Mouse (Mus musculus): ENCODE measurements at regions not wholly inside any gene's neighbourhood (a gene's known extent, or its start where the extent isn't known, plus 50 kb on each side); places are given as distances from the start of the nearest gene placed in this dataset.

- no peaks in the 10 kb centered on the region for H3K9me3 ChIP-seq (ENCODE audit: control insufficient read depth, low read length)
- H3K4me3 ChIP-seq (ENCODE audit: low read depth, low read length) = no peak overlapping the region
- no peaks in the 10 kb centered on the region for H3K36me3 ChIP-seq (ENCODE audit: control insufficient read depth, insufficient read depth, low read length)
- no peak overlapping the region for H3K27ac ChIP-seq (ENCODE audit: low read depth, low read length)
- no peak overlapping the region for H3K9ac ChIP-seq (ENCODE audit: low read depth, low read length)
- DNase-seq (ENCODE audit: low spot score) (peak; percentile 51), ATAC-seq (ENCODE audit: low FRiP score) (peak; percentile 57; the same call in 1 of the 2 replicates)
- WGBS = 21% methylated on average over 6 of the region's 6 CpGs
- H3K27me3 ChIP-seq (ENCODE audit: control insufficient read depth, insufficient read depth, low read length) = no peaks in the 10 kb centered on the region
- no peak overlapping the region for H3K4me2 ChIP-seq (replicated peaks; ENCODE audit: low read depth, low read length)
- no peaks in the 10 kb centered on the region for H3K4me1 ChIP-seq (replicated peaks; ENCODE audit: control insufficient read depth, insufficient read depth, low read length)
These were observed 264.1 kb downstream of the Rnf152 start for GRCm38 (mm10) chr1:105092309-105092904.

GRCm38 (mm10) chr1:105088765-105089520, 267.6 kb downstream of the Rnf152 start:
- H3K4me2 ChIP-seq (replicated peaks; ENCODE audit: low read depth, low read length) = no peak overlapping the region
- H3K36me3 ChIP-seq (ENCODE audit: control insufficient read depth, insufficient read depth, low read length) = no peaks in the 10 kb centered on the region
- no peak overlapping the region for H3K4me3 ChIP-seq (ENCODE audit: low read depth, low read length)
- H3K9me3 ChIP-seq (ENCODE audit: control insufficient read depth, low read length) = no peaks in the 10 kb centered on the region
- H3K27me3 ChIP-seq (ENCODE audit: control insufficient read depth, insufficient read depth, low read length) = no peaks in the 10 kb centered on the region
- DNase-seq (ENCODE audit: low spot score) (no peak), ATAC-seq (ENCODE audit: low FRiP score) (no peak)
- WGBS = 86% methylated on average over 7 of the region's 7 CpGs
- H3K9ac ChIP-seq (ENCODE audit: low read depth, low read length) = no peak overlapping the region
- no peak overlapping the region for H3K27ac ChIP-seq (ENCODE audit: low read depth, low read length)
- H3K4me1 ChIP-seq (replicated peaks; ENCODE audit: control insufficient read depth, insufficient read depth, low read length) = no peaks in the 10 kb centered on the region

GRCm38 (mm10) chr1:105087623-105088022, 268.9 kb downstream of the Rnf152 start:
- Histone ChIP-seq H3K9me3 (ENCODE audit: control insufficient read depth, low read length) (no peaks in the 10 kb centered on the region), H3K9ac (ENCODE audit: low read depth, low read length) (no peak overlapping the region), H3K27me3 (ENCODE audit: control insufficient read depth, insufficient read depth, low read length) (no peaks in the 10 kb centered on the region), H3K4me2 (replicated peaks; ENCODE audit: low read depth, low read length) (no peak overlapping the region), H3K27ac (ENCODE audit: low read depth, low read length) (no peak overlapping the region), H3K36me3 (ENCODE audit: control insufficient read depth, insufficient read depth, low read length) (no peaks in the 10 kb centered on the region), H3K4me3 (ENCODE audit: low read depth, low read length) (no peak overlapping the region), H3K4me1 (replicated peaks; ENCODE audit: control insufficient read depth, insufficient read depth, low read length) (no peaks in the 10 kb centered on the region)
- ATAC-seq (ENCODE audit: low FRiP score) (no peak), DNase-seq (ENCODE audit: low spot score) (no peak)
- WGBS = 76% methylated on average over 1 of the region's 1 CpGs

- no peak for DNase-seq (ENCODE audit: low spot score)
- Histone ChIP-seq H3K4me1 (replicated peaks; ENCODE audit: control insufficient read depth, insufficient read depth, low read length) (no peaks in the 10 kb centered on the region), H3K4me3 (ENCODE audit: low read depth, low read length) (no peak overlapping the region), H3K27ac (ENCODE audit: low read depth, low read length) (no peak overlapping the region), H3K27me3 (ENCODE audit: control insufficient read depth, insufficient read depth, low read length) (no peaks in the 10 kb centered on the region), H3K9ac (ENCODE audit: low read depth, low read length) (no peak overlapping the region), H3K4me2 (replicated peaks; ENCODE audit: low read depth, low read length) (no peak overlapping the region), H3K9me3 (ENCODE audit: control insufficient read depth, low read length) (no peaks in the 10 kb centered on the region), H3K36me3 (ENCODE audit: control insufficient read depth, insufficient read depth, low read length) (no peaks in the 10 kb centered on the region)
- 82% methylated on average over 3 of the region's 3 CpGs for WGBS
- ATAC-seq (ENCODE audit: low FRiP score) = no peak
These were observed 272.0 kb downstream of the Rnf152 start for GRCm38 (mm10) chr1:105084556-105084955.

- H3K9ac ChIP-seq (ENCODE audit: low read depth, low read length) = no peak overlapping the region
- peak; percentile 10 for DNase-seq (ENCODE audit: low spot score)
- no peaks in the 10 kb centered on the region for H3K4me1 ChIP-seq (replicated peaks; ENCODE audit: control insufficient read depth, insufficient read depth, low read length)
- H3K4me3 ChIP-seq (ENCODE audit: low read depth, low read length) = no peak overlapping the region
- H3K27me3 ChIP-seq (ENCODE audit: control insufficient read depth, insufficient read depth, low read length) = no peaks in the 10 kb centered on the region
- H3K4me2 ChIP-seq (replicated peaks; ENCODE audit: low read depth, low read length) = no peak overlapping the region
- no peak overlapping the region for H3K27ac ChIP-seq (ENCODE audit: low read depth, low read length)
- H3K9me3 ChIP-seq (ENCODE audit: control insufficient read depth, low read length) = no peaks in the 10 kb centered on the region
- WGBS = 64% methylated on average over 6 of the region's 6 CpGs
- no peak for ATAC-seq (ENCODE audit: low FRiP score)
- H3K36me3 ChIP-seq (ENCODE audit: control insufficient read depth, insufficient read depth, low read length) = no peaks in the 10 kb centered on the region
These were observed 272.9 kb downstream of the Rnf152 start for GRCm38 (mm10) chr1:105083551-105084103.

GRCm38 (mm10) chr1:105082823-105083550, 273.5 kb downstream of the Rnf152 start:
- H3K4me2 ChIP-seq (replicated peaks; ENCODE audit: low read depth, low read length) = no peak overlapping the region
- H3K36me3 ChIP-seq (ENCODE audit: control insufficient read depth, insufficient read depth, low read length) = no peaks in the 10 kb centered on the region
- DNase-seq (ENCODE audit: low spot score) (no peak), ATAC-seq (ENCODE audit: low FRiP score) (no peak)
- H3K9ac ChIP-seq (ENCODE audit: low read depth, low read length) = no peak overlapping the region
- H3K4me3 ChIP-seq (ENCODE audit: low read depth, low read length) = no peak overlapping the region
- H3K4me1 ChIP-seq (replicated peaks; ENCODE audit: control insufficient read depth, insufficient read depth, low read length) = no peaks in the 10 kb centered on the region
- WGBS = 77% methylated on average over 2 of the region's 2 CpGs
- H3K9me3 ChIP-seq (ENCODE audit: control insufficient read depth, low read length) = no peaks in the 10 kb centered on the region
- no peak overlapping the region for H3K27ac ChIP-seq (ENCODE audit: low read depth, low read length)
- H3K27me3 ChIP-seq (ENCODE audit: control insufficient read depth, insufficient read depth, low read length) = no peaks in the 10 kb centered on the region

- no peak for ATAC-seq (ENCODE audit: low FRiP score)
- H3K9ac ChIP-seq (ENCODE audit: low read depth, low read length) = no peak overlapping the region
- H3K4me2 ChIP-seq (replicated peaks; ENCODE audit: low read depth, low read length) = no peak overlapping the region
- no peaks in the 10 kb centered on the region for H3K9me3 ChIP-seq (ENCODE audit: control insufficient read depth, low read length)
- no peak for DNase-seq (ENCODE audit: low spot score)
- H3K4me3 ChIP-seq (ENCODE audit: low read depth, low read length) = no peak overlapping the region
- no peaks in the 10 kb centered on the region for H3K27me3 ChIP-seq (ENCODE audit: control insufficient read depth, insufficient read depth, low read length)
- H3K27ac ChIP-seq (ENCODE audit: low read depth, low read length) = no peak overlapping the region
- H3K36me3 ChIP-seq (ENCODE audit: control insufficient read depth, insufficient read depth, low read length) = no peaks in the 10 kb centered on the region
- 81% methylated on average over 2 of the region's 2 CpGs for WGBS
- no peaks in the 10 kb centered on the region for H3K4me1 ChIP-seq (replicated peaks; ENCODE audit: control insufficient read depth, insufficient read depth, low read length)
These were observed 274.6 kb downstream of the Rnf152 start for GRCm38 (mm10) chr1:105081942-105082341.

DNA sequence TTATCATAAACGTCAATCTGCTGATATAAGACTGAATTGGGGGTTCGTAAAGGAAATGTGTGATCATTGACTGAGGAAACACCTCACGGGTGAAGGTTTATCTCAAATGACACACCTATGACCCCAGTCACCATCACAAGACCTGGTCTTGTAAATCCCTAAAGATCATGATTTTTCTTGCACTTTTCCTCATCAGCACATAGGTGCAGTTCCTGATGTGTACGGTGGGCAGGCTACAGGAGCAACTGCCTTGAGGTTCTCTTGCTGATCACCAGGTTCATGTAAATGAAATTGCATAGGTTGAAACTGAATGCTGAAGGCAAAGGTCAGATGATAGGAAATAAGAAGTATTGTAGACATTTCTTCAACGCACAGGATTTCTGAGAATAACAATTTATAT, 277.1 kb downstream of the Rnf152 start:
- DNase-seq (ENCODE audit: low spot score) = no peak
- no peak overlapping the region for H3K27ac ChIP-seq (ENCODE audit: low read depth, low read length)
- no peaks in the 10 kb centered on the region for H3K4me1 ChIP-seq (replicated peaks; ENCODE audit: control insufficient read depth, insufficient read depth, low read length)
- no peak overlapping the region for H3K4me2 ChIP-seq (replicated peaks; ENCODE audit: low read depth, low read length)
- no peaks in the 10 kb centered on the region for H3K9me3 ChIP-seq (ENCODE audit: control insufficient read depth, low read length)
- H3K4me3 ChIP-seq (ENCODE audit: low read depth, low read length) = no peak overlapping the region
- no peaks in the 10 kb centered on the region for H3K27me3 ChIP-seq (ENCODE audit: control insufficient read depth, insufficient read depth, low read length)
- no peaks in the 10 kb centered on the region for H3K36me3 ChIP-seq (ENCODE audit: control insufficient read depth, insufficient read depth, low read length)
- WGBS = 86% methylated on average over 5 of the region's 5 CpGs
- ATAC-seq (ENCODE audit: low FRiP score) = no peak
- no peak overlapping the region for H3K9ac ChIP-seq (ENCODE audit: low read depth, low read length)
